Mouse (Mus musculus): ENCODE measurements at regions not wholly inside any gene's neighbourhood (a gene's known extent, or its start where the extent isn't known, plus 50 kb on each side); places are given as distances from the start of the nearest gene placed in this dataset.
A peak's percentile ranks its signal among the peaks of the same experiment; 100 is the strongest.

DNA sequence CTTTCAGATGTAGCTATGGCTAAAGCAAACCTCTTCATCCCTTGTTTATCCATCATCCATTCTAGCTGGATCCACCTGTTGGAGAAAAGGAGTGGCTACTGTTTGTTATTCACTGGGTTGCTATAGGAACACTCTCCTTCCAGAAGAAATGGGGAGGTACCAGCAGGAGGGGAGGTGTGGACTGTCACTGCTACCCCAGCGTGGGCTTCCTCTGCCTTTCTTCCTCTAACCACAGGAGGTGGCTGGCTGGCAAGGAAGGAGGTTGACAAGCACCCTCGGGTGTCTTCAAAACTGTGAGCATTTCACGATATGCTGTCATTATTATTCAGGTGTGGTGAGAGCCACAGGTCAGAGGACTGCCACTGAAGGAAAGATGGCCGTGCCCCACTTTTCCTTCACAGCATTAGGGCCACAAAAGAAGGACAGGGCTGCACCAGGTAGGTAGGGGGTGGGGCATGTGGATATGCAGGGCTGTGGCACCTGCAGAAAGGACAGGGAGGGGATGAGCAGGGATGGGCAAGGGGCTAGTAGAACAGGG is 122.2 kb downstream of the Plxna1 start:
- no peak overlapping the region for H3K27ac ChIP-seq (replicated peaks; ENCODE audit: low read depth, low read length)
- H3K9me3 ChIP-seq (ENCODE audit: control insufficient read depth, low read length) = no peaks in the 10 kb centered on the region
- H3K4me3 ChIP-seq (replicated peaks; ENCODE audit: low read length) = no peak overlapping the region
- no peak overlapping the region for H3K9ac ChIP-seq (ENCODE audit: low read depth, low read length, severe bottlenecking)
- H3K27me3 ChIP-seq (ENCODE audit: control insufficient read depth, insufficient read depth, low read length) = no peaks in the 10 kb centered on the region
- H3K4me2 ChIP-seq (replicated peaks; ENCODE audit: low read depth, low read length, severe bottlenecking) = no peak overlapping the region
- DNase-seq (ENCODE audit: low spot score) (no peak), ATAC-seq (ENCODE audit: low FRiP score, low read depth) (no peak)
- TF ChIP-seq POLR2A (IDR thresholded peaks at IDR 0.05; ENCODE audit: borderline replicate concordance, extremely low read depth, insufficient read depth, insufficient read length) = no peak
- H3K4me1 ChIP-seq (ENCODE audit: control insufficient read depth, insufficient read depth, low read length) = 0 out of 2 replicates have a peak, but pooled peaks cover 3% of the 10 kb centered on the region
- 18% methylated on average over 4 of the region's 4 CpGs for WGBS
- no peaks in the 10 kb centered on the region for H3K36me3 ChIP-seq (ENCODE audit: control insufficient read depth, insufficient read depth, low read length)

DNA sequence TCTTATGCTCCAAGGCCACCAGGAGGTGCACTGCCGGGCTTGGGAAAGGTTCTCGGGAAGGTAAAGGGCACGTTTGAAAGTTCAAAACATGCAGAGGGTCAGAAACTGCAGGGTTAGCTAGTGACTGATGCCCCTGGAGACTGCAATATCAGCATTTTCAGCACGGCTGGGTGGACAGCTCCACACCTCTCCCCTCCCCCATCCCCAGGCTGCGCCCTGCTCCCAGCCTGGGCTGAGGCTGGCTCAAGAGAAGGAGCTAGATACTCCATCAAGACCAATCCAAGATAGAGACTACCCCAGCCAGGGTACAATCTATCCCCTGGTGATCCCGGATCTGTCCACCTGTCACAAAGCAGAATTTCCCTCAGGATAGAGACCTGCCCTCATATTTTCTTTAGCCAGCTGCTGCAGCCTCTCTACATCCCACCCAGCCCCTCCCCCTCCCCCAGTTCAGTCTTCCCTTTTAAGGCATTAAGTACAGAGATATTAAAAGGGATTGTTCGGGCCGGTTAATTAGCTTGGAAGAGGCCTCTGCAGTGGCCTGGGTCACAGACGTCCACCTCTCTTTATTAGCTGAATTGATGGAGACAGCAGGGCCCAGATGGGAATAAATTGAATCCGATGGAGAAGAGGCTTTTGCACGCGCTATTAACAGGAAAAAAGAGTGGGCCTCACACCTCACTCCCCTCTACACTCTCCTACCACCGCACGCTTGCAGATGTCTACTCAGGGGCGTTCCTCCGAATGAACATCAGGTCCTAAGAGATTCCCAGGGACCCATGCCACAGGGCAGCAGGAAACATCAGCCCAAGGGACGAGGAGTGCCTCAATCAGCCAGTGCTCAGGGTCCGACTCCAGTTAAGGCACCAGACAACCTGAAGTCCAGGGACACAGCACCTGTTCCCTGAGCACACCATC is 119.8 kb downstream of the Plxna1 start:
- Histone ChIP-seq H3K4me3 (replicated peaks; ENCODE audit: low read length) (no peak overlapping the region), H3K4me1 (ENCODE audit: control insufficient read depth, insufficient read depth, low read length) (0 out of 2 replicates have a peak, but pooled peaks cover 3% of the 10 kb centered on the region), H3K27me3 (ENCODE audit: control insufficient read depth, insufficient read depth, low read length) (no peaks in the 10 kb centered on the region), H3K9me3 (ENCODE audit: control insufficient read depth, low read length) (no peaks in the 10 kb centered on the region), H3K27ac (replicated peaks; ENCODE audit: low read depth, low read length) (no peak overlapping the region), H3K4me2 (replicated peaks; ENCODE audit: low read depth, low read length, severe bottlenecking) (no peak overlapping the region), H3K36me3 (ENCODE audit: control insufficient read depth, insufficient read depth, low read length) (no peaks in the 10 kb centered on the region), H3K9ac (ENCODE audit: low read depth, low read length, severe bottlenecking) (no peak overlapping the region)
- ATAC-seq (ENCODE audit: low FRiP score, low read depth) = no peak
- peak; percentile 34 for DNase-seq (ENCODE audit: low spot score)
- no peak for TF ChIP-seq POLR2A (IDR thresholded peaks at IDR 0.05; ENCODE audit: borderline replicate concordance, extremely low read depth, insufficient read depth, insufficient read length)
- WGBS = 22% methylated on average over 17 of the region's 18 CpGs

DNA sequence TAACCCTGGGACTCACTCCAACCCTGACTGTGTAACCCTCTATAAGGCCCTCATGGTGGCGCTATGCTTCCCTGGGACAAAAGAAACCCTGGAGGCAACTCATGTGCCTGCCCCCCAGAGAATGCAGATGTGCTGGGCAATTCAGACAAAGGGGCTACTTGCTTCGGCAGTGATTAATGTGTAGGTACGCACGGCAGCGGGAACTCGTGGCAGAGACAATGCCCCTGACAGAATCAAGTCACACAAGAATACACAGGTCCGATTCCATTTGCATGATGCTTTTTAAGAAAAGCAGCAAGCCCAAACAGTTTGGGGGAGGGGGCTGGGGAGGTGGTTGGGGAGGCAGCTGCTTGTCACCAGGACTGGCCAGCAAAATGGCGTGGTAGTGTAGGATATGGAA is 116.9 kb downstream of the Plxna1 start:
- Histone ChIP-seq H3K4me1 (ENCODE audit: control insufficient read depth, insufficient read depth, low read length) (no peaks in the 10 kb centered on the region), H3K36me3 (ENCODE audit: control insufficient read depth, insufficient read depth, low read length) (no peaks in the 10 kb centered on the region), H3K4me3 (replicated peaks; ENCODE audit: low read length) (no peak overlapping the region), H3K9me3 (ENCODE audit: control insufficient read depth, low read length) (no peaks in the 10 kb centered on the region), H3K4me2 (replicated peaks; ENCODE audit: low read depth, low read length, severe bottlenecking) (no peak overlapping the region), H3K27me3 (ENCODE audit: control insufficient read depth, insufficient read depth, low read length) (no peaks in the 10 kb centered on the region), H3K9ac (ENCODE audit: low read depth, low read length, severe bottlenecking) (no peak overlapping the region), H3K27ac (replicated peaks; ENCODE audit: low read depth, low read length) (no peak overlapping the region)
- DNase-seq (ENCODE audit: low spot score) = no peak
- 67% methylated on average over 8 of the region's 8 CpGs for WGBS
- no peak for ATAC-seq (ENCODE audit: low FRiP score, low read depth)
- no peak for TF ChIP-seq POLR2A (IDR thresholded peaks at IDR 0.05; ENCODE audit: borderline replicate concordance, extremely low read depth, insufficient read depth, insufficient read length)

DNA sequence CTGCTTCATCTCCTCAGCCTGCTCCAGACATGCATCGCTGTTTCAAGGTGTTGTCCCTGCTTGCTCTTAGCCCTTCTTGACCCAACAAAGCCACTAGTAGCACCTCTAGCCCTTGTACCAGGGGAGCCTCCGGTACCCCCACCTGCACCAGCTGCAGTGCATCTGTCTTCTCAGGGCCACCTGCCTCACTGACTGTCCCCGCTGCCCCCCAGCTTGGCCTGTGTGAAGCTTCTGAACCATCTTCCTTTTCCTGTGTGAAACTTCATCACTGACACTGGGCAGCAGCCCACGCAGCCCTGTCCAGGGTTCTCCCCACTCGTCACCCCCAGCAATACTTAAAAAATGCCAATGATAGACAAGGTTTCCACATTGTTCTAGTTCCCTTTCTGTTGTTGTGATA is 116.2 kb downstream of the Plxna1 start:
- Histone ChIP-seq H3K27ac (replicated peaks; ENCODE audit: low read depth, low read length) (no peak overlapping the region), H3K36me3 (ENCODE audit: control insufficient read depth, insufficient read depth, low read length) (no peaks in the 10 kb centered on the region), H3K9me3 (ENCODE audit: control insufficient read depth, low read length) (no peaks in the 10 kb centered on the region), H3K4me3 (replicated peaks; ENCODE audit: low read length) (no peak overlapping the region), H3K4me2 (replicated peaks; ENCODE audit: low read depth, low read length, severe bottlenecking) (no peak overlapping the region), H3K4me1 (ENCODE audit: control insufficient read depth, insufficient read depth, low read length) (no peaks in the 10 kb centered on the region), H3K9ac (ENCODE audit: low read depth, low read length, severe bottlenecking) (no peak overlapping the region), H3K27me3 (ENCODE audit: control insufficient read depth, insufficient read depth, low read length) (no peaks in the 10 kb centered on the region)
- no peak for TF ChIP-seq POLR2A (IDR thresholded peaks at IDR 0.05; ENCODE audit: borderline replicate concordance, extremely low read depth, insufficient read depth, insufficient read length)
- DNase-seq (ENCODE audit: low spot score) (no peak), ATAC-seq (ENCODE audit: low FRiP score, low read depth) (no peak)
- 90% methylated on average over 5 of the region's 5 CpGs for WGBS

DNA sequence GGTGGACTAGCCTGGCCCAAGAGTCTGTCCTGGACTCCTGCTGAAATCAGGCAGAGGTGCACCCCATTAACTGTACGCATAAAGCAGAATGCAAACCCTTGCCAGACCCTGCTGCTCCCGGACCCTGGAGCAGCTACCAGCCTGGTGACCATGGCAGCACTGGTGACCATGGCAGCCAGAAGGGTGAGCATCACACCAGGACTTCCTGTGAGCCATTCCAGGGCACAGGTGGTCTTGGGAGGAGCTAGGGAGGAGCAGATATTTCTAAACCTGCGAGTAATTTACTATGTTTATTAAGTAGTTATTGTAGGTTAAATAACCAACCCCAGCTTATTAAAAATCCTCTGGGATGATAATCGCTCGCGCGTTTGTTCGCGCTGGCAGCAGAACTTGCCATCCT is 113.8 kb downstream of the Plxna1 start:
- Histone ChIP-seq H3K4me2 (replicated peaks; ENCODE audit: low read depth, low read length, severe bottlenecking) (no peak overlapping the region), H3K36me3 (ENCODE audit: control insufficient read depth, insufficient read depth, low read length) (no peaks in the 10 kb centered on the region), H3K4me1 (ENCODE audit: control insufficient read depth, insufficient read depth, low read length) (no peaks in the 10 kb centered on the region), H3K9ac (ENCODE audit: low read depth, low read length, severe bottlenecking) (no peak overlapping the region), H3K4me3 (replicated peaks; ENCODE audit: low read length) (no peak overlapping the region), H3K9me3 (ENCODE audit: control insufficient read depth, low read length) (no peaks in the 10 kb centered on the region), H3K27ac (replicated peaks; ENCODE audit: low read depth, low read length) (no peak overlapping the region), H3K27me3 (ENCODE audit: control insufficient read depth, insufficient read depth, low read length) (no peaks in the 10 kb centered on the region)
- ATAC-seq (ENCODE audit: low FRiP score, low read depth) (no peak), DNase-seq (ENCODE audit: low spot score) (no peak)
- WGBS = 65% methylated on average over 9 of the region's 9 CpGs
- no peak for TF ChIP-seq POLR2A (IDR thresholded peaks at IDR 0.05; ENCODE audit: borderline replicate concordance, extremely low read depth, insufficient read depth, insufficient read length)
